ENCODE assay signal across 1 mouse cellular context in the genomic region with DNA sequence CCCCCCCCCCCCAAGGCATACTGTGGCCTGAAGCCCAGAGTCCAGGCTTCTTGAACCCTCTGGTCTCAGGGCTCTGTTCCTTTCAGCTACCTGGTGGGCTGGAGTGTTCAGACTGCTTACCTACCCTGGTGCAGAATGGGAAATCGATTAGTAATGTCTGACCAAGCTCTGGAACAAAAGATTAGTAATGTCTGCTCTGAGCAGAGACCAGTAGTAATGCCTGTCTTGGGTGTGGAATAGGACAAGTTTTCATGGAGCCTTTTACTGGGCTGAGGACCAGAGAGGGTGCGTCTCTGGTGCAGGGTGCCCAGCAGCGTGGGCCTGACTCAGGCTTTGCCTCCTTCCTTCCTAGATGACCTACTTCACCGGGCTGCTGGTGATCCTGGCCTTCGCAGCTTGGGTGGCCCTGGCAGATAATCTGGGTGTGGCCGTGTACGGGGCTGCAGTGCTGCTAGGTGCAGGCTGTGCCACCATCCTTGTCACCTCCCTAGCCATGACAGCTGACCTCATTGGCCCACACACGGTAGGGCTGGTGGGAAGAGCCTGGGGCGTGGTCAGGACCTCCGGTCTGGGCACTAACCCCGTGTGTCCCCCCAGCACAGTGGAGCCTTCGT.
TF ChIP-seq lines count a peak whose summit lies in the region.

No protein-coding gene starts in this region.

TF ChIP-seq in MEL, 35 proteins besides CTCF, POLR2A, EP300 and RAD21:
- TF ChIP-seq HCFC1 (IDR thresholded peaks at IDR 0.05; ENCODE audit: low read depth, low read length) (0 out of 2 replicates have a peak, but pooled peaks have one; percentile 38), BHLHE40 (IDR thresholded peaks at IDR 0.05; ENCODE audit: borderline replicate concordance, low read depth, low read length) (no peak), GATA1 (IDR thresholded peaks at IDR 0.05; ENCODE audit: low read depth, low read length) (no peak), SMC3 (IDR thresholded peaks at IDR 0.05; ENCODE audit: low read depth, low read length) (no peak), ZNF384 (IDR thresholded peaks at IDR 0.05; ENCODE audit: low read depth, low read length) (no peak), SIN3A (IDR thresholded peaks at IDR 0.05; ENCODE audit: low read length) (0 out of 2 replicates have a peak, but pooled peaks have one; percentile 22), MAZ (IDR thresholded peaks at IDR 0.05; ENCODE audit: low read depth, low read length) (no peak)
